Mouse (Mus musculus) forebrain, postnatal 0 days (tissue): ENCODE results near the gene Rab25. TPM values are rescaled to one million over a fixed set of nuclear protein-coding genes. Genes with fewer than 3 reads are reported as not detected.
A peak's percentile ranks its signal among the peaks of the same experiment; 100 is the strongest.

Source experiments
- ATAC-seq: fragments of 200-750 bp; cut with Nextera tagmentation; 2 replicates; pipeline ENCODE4 v1.8.0; 2017; ENCODE audit warnings: mild to moderate bottlenecking, moderate library complexity
- DNase-seq: peaks from one replicate; pipeline ENCODE4 v3.0.0-alpha.2; 2015
- H3K27ac ChIP-seq: fragments of 300-500 bp; sonication (generic); 2 replicates; pipeline ENCODE4 v1.5.1; 2014; ENCODE audit warnings: low read depth, mild to moderate bottlenecking, antibody characterized with exemption, low read length, moderate library complexity, mixed read lengths
- H3K27me3 ChIP-seq: fragments of 300-500 bp; sonication (generic); 2 replicates; pipeline ENCODE4 v1.6.1; 2014; ENCODE audit warnings: mild to moderate bottlenecking, low read length, mixed read lengths; ENCODE audit not compliant: insufficient read depth
- H3K36me3 ChIP-seq: fragments of 300-500 bp; sonication (generic); 2 replicates; pipeline ENCODE4 v1.6.1; 2014; ENCODE audit warnings: mild to moderate bottlenecking, moderate library complexity; ENCODE audit not compliant: insufficient read depth
- H3K4me1 ChIP-seq: fragments of 300-500 bp; sonication (generic); 2 replicates; pipeline ENCODE4 v1.6.1; 2014; ENCODE audit warnings: antibody characterized with exemption; ENCODE audit not compliant: insufficient read depth
- H3K4me2 ChIP-seq: fragments of 300-500 bp; sonication (generic); 2 replicates; pipeline ENCODE4 v1.6.1; 2014; ENCODE audit warnings: low read depth, mild to moderate bottlenecking, moderate library complexity
- H3K4me3 ChIP-seq: fragments of 300-500 bp; sonication (generic); 2 replicates; pipeline ENCODE4 v1.5.1; 2014; ENCODE audit warnings: low read depth, low read length, mixed read lengths
- H3K9ac ChIP-seq: fragments of 300-500 bp; sonication (generic); 2 replicates; pipeline ENCODE4 v1.6.1; 2014; ENCODE audit warnings: mild to moderate bottlenecking
- H3K9me3 ChIP-seq: fragments of 300-500 bp; sonication (generic); 2 replicates; pipeline ENCODE4 v1.6.1; 2016; ENCODE audit warnings: low read length
- CTCF ChIP-seq: sonication (generic); IDR thresholded peaks from 2 replicates; pipeline ENCODE4 v1.5.1; 2016; ENCODE audit warnings: antibody characterized with exemption, control low read depth, low read depth
- WGBS: fragments of 180-500 bp; shearing (Covaris S2); extraction: QIAGEN DNeasy Blood & Tissue Kit; methylation state at CpG from one replicate; pipeline ENCODE4 v1.1.7; 2014; 5-methylcytosine and 5-hydroxymethylcytosine counted together
- polyA plus RNA-seq: library from polyadenylated mRNA; unstranded; fragments of >200 nt; fragmentation: Nextera tagmentation; extraction: Ambion mirVana; gene quantifications from 2 replicates; pipeline ENCODE4 v1.2.1, GENCODE M21; 2015
- total RNA-seq: library from RNA; depleted of rRNA; stranded (reverse); fragments of >200 nt; gene quantifications from 2 replicates; pipeline ENCODE4 v1.2.3, GENCODE M21; 2014

Gene Rab25
- total and polyA plus RNA-seq, 2 experiments from 2014 or later = not detected

DNA sequence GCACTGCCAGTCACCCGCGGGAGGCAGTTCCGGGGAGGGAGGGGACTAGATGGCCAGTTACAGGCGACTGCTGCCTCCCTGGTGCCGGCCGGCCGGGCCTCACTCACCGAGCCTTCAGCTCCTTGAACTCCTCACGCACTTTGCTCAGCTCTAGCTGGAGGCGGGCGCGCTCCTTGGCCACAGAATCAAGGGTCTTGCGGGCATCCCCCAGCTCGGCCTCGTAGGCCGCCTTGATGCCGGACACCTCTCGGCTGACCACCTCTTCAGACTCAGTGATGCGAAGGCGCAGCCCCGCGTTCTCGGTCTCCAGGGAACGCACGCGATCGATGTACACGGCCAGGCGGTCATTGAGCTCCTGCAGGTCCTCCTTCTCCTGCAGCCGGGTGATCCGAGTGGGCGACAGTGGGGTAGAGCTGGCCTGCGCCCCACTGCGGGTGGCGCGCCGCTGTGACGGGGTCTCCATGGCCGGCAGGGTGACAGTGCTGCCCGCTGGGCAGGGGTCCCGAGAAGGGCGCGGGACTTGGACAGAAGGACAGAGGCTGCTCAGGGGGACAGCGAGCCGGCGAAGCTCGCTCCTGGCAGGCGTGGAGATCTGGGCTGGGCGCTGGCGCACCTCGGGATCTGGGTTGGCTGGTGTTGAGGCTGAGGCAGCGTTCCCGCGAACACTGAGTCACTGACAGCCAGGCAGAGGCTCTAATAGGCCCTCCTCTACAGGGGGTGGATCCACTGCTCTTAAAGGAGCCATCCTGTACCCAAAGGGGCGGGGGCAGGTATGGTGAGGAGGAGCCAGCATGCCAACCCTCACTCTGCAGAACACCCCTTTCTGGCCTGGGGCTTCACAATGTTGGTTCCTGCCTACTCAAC is 45.2 kb downstream of the Rab25 start:
- DNase-seq (peak; percentile 89), ATAC-seq (peak; percentile 99)
- Histone ChIP-seq H3K9me3 (no peaks in the 10 kb centered on the region), H3K36me3 (no peaks in the 10 kb centered on the region), H3K27ac (peak overlapping the region; percentile 66), H3K27me3 (no peaks in the 10 kb centered on the region; the same call in 1 of the 2 replicates), H3K4me3 (peak overlapping the region; percentile 63), H3K4me1 (peaks cover 17% of the 10 kb centered on the region), H3K4me2 (peak overlapping the region; percentile 96), H3K9ac (peak overlapping the region; percentile 67)
- WGBS = under 1% methylated on average over 55 of the region's 55 CpGs
- TF ChIP-seq CTCF = 0 out of 2 replicates have a peak, but pooled peaks have one; percentile 1

DNA sequence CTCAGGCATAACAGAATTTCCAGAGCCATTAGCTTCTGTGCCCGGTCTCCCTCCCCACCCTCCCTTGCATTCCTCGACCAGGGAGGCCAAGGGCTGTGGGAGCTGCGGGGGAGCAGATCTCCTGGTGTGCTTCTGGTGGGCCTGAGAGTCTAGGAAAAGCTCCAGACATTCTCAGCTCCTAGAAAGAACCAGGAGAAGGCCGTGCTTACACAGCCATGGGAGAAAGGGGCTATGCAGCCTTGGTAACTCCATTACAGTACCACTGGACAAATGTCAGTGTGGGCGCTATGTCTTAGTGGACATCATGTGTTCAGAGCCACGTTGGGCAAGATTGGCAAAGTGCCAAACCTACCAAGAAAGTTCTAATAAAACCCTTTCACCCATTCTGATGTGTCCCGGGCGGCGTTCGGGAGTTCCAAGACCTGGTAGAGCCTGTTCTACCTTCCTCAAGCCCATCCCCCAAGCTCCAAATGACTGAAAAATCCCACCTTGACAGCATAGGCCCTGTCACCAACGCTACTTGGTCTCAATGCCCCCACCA is 46.0 kb downstream of the Rab25 start:
- Histone ChIP-seq H3K4me2 (peak overlapping the region; percentile 96), H3K9me3 (no peaks in the 10 kb centered on the region), H3K36me3 (no peaks in the 10 kb centered on the region), H3K27me3 (no peaks in the 10 kb centered on the region; the same call in 1 of the 2 replicates), H3K9ac (peak overlapping the region; percentile 67), H3K4me1 (peaks cover 17% of the 10 kb centered on the region), H3K4me3 (peak overlapping the region; percentile 63), H3K27ac (no peak overlapping the region)
- no peak for ATAC-seq
- TF ChIP-seq CTCF = no peak
- 16% methylated on average over 11 of the region's 11 CpGs for WGBS
- no peak for DNase-seq

DNA sequence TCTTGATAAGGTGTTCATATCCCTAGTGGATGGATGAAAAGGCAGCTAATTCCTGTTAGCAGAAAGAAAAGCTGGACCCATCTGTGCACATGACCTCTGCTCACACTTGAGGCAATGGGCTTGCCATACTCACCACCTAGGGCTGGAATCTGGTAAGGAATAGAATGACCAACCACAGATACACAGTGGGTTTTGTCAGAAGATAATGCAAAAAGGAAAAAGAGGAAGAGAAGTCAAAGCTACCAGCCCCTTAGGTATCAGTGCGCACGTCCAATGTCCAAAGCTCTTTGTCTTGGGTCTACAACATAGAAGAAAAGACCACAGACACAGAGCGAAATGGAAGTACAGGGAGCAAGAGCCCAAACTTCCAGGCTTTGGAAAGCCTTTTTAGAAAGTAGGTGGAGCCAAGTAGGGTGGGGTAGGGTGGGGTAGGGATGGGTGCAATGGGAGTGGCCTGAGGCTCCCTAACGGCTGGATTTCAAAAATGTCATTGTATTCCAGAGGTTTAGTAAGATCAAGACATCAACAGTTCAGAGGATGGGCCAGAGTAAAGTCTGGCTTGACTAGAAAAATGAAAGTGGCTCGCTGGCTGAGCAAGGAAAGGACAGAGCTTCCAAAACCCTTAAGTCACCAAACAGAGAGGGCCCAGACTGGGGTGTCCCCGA is 46.6 kb downstream of the Rab25 start:
- TF ChIP-seq CTCF = no peak
- Histone ChIP-seq H3K9ac (no peak overlapping the region), H3K4me3 (peak overlapping the region; percentile 63), H3K4me2 (peak overlapping the region; percentile 96), H3K36me3 (no peaks in the 10 kb centered on the region), H3K27me3 (no peaks in the 10 kb centered on the region; the same call in 1 of the 2 replicates), H3K4me1 (peaks cover 17% of the 10 kb centered on the region), H3K9me3 (no peaks in the 10 kb centered on the region), H3K27ac (no peak overlapping the region)
- ATAC-seq (no peak), DNase-seq (no peak)
- WGBS = 63% methylated on average over 6 of the region's 6 CpGs

DNA sequence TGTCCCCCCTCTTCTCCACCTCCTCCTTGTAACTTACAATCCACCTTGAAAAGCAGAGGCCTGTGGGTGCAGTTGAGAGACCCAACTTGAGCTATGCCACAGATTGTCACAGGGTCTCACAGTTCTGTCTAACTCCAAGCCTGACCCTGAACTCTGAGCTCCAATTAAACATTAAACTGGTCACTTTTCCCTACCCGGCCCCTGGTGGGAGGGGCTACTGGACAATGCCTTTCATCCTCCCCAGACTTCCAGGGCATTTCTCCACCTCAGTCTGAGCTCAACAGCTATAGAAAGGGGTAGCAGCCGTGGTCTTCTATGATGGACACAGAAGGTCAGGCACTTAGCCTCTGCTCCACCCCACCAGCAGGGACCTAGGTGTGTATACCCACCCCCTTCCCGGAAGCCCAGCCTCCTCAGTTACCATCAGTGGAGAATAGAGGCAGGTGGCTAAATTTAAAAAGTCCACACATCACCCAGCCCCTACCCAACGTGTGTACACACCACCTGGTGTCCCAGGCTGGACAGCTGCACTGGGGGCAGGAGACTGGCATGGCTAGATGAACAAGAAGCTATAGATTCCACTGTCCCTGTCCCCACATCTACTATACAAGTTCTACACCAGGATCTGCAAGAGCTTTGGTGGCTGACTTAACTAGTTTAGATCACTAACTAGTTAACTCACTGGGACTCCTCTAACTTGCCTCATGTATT is 47.3 kb downstream of the Rab25 start:
- WGBS = 47% methylated on average over 4 of the region's 4 CpGs
- ATAC-seq = no peak
- no peak overlapping the region for H3K9ac ChIP-seq
- H3K4me3 ChIP-seq = no peak overlapping the region
- no peak for TF ChIP-seq CTCF
- H3K9me3 ChIP-seq = no peaks in the 10 kb centered on the region
- no peaks in the 10 kb centered on the region for H3K36me3 ChIP-seq
- no peaks in the 10 kb centered on the region; the same call in 1 of the 2 replicates for H3K27me3 ChIP-seq
- H3K4me1 ChIP-seq = peaks cover 17% of the 10 kb centered on the region
- DNase-seq = no peak
- peak overlapping the region; percentile 96; the same call in 1 of the 2 replicates for H3K4me2 ChIP-seq
- H3K27ac ChIP-seq = no peak overlapping the region

DNA sequence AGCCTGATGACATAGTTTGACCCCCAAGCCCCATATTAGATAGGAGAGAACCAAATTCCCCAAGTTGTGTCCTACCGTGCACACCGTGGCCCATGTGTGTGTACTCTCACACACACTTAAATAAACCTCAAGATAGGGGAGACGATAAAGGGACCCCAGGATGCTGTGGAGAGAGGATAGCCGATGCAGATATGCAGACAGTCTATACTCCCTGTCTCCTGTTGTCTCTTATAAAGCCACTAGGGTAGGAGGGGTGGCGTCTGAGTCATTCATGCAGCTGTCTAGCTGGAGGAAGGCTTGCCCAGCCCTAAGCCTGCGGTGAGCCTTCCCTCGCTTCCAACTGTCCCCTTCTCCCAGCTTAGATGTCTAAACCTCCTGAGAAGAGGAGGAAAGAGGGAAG is 48.0 kb downstream of the Rab25 start:
- Histone ChIP-seq H3K27me3 (no peaks in the 10 kb centered on the region), H3K4me3 (no peak overlapping the region), H3K9me3 (no peaks in the 10 kb centered on the region), H3K4me1 (peaks cover 17% of the 10 kb centered on the region), H3K9ac (no peak overlapping the region), H3K4me2 (no peak overlapping the region), H3K36me3 (no peaks in the 10 kb centered on the region), H3K27ac (no peak overlapping the region)
- DNase-seq = no peak
- 86% methylated on average over 7 of the region's 7 CpGs for WGBS
- no peak for ATAC-seq
- TF ChIP-seq CTCF = no peak

DNA sequence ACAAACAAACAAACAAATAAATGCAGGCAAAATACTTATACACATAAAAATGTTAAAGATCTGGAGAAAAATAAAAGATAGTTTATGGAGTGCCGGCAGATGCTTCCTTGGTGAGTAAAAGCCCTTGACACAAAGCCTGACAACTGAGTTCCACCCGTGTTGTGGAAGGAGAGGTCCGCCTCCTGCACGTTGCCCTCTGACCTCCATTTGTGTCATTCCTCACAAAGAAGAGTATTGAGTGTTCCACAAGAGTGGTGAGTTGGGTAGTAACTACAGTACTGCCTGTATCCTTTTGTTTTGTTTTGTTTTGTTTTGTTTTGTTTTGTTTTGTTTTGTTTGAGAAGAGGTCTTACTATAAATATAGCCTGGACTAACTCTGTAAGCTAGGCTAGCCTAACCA is 48.5 kb downstream of the Rab25 start:
- ATAC-seq (no peak), DNase-seq (no peak)
- TF ChIP-seq CTCF = no peak
- peaks cover 17% of the 10 kb centered on the region for H3K4me1 ChIP-seq
- H3K36me3 ChIP-seq = no peaks in the 10 kb centered on the region
- WGBS = 76% methylated on average over 4 of the region's 4 CpGs
- H3K4me2 ChIP-seq = no peak overlapping the region
- H3K4me3 ChIP-seq = no peak overlapping the region
- H3K27ac ChIP-seq = no peak overlapping the region
- no peaks in the 10 kb centered on the region for H3K27me3 ChIP-seq
- no peaks in the 10 kb centered on the region for H3K9me3 ChIP-seq
- no peak overlapping the region for H3K9ac ChIP-seq
